Mouse (Mus musculus) hindbrain, embryonic 14.5 days (tissue): ENCODE data around the gene Shmt2. TPM values are rescaled to one million over a fixed set of nuclear protein-coding genes. Genes with fewer than 3 reads are reported as not detected.

Experiments
- ATAC-seq: fragments of 200-750 bp; cut with Nextera tagmentation; 2 replicates; pipeline ENCODE4 v1.8.0; 2017; ENCODE audit warnings: moderate number of reproducible peaks, mild to moderate bottlenecking, moderate TSS enrichment, moderate library complexity; ENCODE audit not compliant: low FRiP score
- DNase-seq: peaks from one replicate; pipeline ENCODE4 v3.0.0-alpha.2; 2015; ENCODE audit warnings: low spot score
- H3K27ac ChIP-seq: fragments of 300-500 bp; sonication (generic); 2 replicates; pipeline ENCODE4 v1.5.1; 2014; ENCODE audit warnings: mild to moderate bottlenecking, moderate library complexity
- H3K27me3 ChIP-seq: fragments of 300-500 bp; sonication (generic); 2 replicates; pipeline ENCODE4 v1.6.1; 2014; ENCODE audit warnings: mild to moderate bottlenecking, low read length, mixed read lengths; ENCODE audit not compliant: control insufficient read depth, insufficient read depth
- H3K36me3 ChIP-seq: fragments of 300-500 bp; sonication (generic); replicated peaks from 2 replicates; pipeline ENCODE4 v1.6.1; 2014; ENCODE audit not compliant: control insufficient read depth, insufficient read depth
- H3K4me1 ChIP-seq: fragments of 300-500 bp; sonication (generic); replicated peaks from 2 replicates; pipeline ENCODE4 v1.6.1; 2014; ENCODE audit warnings: antibody characterized with exemption, low read length, mixed read lengths; ENCODE audit not compliant: control insufficient read depth, insufficient read depth
- H3K4me2 ChIP-seq: fragments of 300-500 bp; sonication (generic); replicated peaks from 2 replicates; pipeline ENCODE4 v1.6.1; 2014; ENCODE audit warnings: mild to moderate bottlenecking, moderate library complexity
- H3K4me3 ChIP-seq: fragments of 300-500 bp; sonication (generic); replicated peaks from 2 replicates; pipeline ENCODE4 v1.5.1; 2014; ENCODE audit warnings: mild to moderate bottlenecking, low read length
- H3K9ac ChIP-seq: fragments of 300-500 bp; sonication (generic); 2 replicates; pipeline ENCODE4 v1.6.1; 2014
- H3K9me3 ChIP-seq: fragments of 300-500 bp; sonication (generic); 2 replicates; pipeline ENCODE4 v1.6.1; 2016; ENCODE audit warnings: low read length; ENCODE audit not compliant: control insufficient read depth
- WGBS: fragments of 180-500 bp; shearing (Covaris S2); extraction: QIAGEN DNeasy Blood & Tissue Kit; methylation state at CpG from one replicate; pipeline ENCODE4 v1.1.7; 2014; 5-methylcytosine and 5-hydroxymethylcytosine counted together
- polyA plus RNA-seq: library from polyadenylated mRNA; unstranded; fragments of >200 nt; fragmentation: Nextera tagmentation; extraction: Ambion mirVana; gene quantifications from 2 replicates; pipeline ENCODE4 v1.2.1, GENCODE M21; 2014

The Shmt2 gene
- polyA plus RNA-seq, 1 experiment from 2014 or later, result 45.6 TPM

DNA sequence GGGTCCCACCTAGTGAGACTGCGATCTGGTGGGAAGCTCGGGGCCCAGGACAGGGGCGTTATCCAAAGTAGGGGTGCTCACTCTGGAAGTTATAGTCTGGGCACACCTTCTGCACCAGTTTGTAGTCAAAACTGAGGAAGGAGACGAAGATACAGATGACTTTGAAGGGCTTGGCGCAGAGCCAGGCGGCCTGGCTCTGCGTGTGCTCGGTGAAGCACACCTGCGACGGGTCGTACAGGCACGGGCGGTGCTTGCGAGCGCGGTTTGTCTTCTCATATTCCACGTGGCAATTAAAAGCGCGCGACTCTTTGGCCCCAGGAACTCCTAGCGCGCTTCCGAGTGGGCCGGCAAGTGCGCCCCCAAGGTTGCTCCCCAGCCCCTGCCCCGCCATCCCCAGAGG is 3.8 kb upstream of the Shmt2 start:
- Histone ChIP-seq H3K4me2 (peak overlapping the region; percentile 84), H3K27ac (peak overlapping the region; percentile 86), H3K4me1 (peaks cover 77% of the 10 kb centered on the region), H3K9me3 (no peaks in the 10 kb centered on the region), H3K4me3 (peak overlapping the region; percentile 65), H3K9ac (peak overlapping the region; percentile 81), H3K27me3 (peaks cover 43% of the 10 kb centered on the region), H3K36me3 (no peaks in the 10 kb centered on the region)
- DNase-seq (no peak), ATAC-seq (no peak)
- 3% methylated on average over 26 of the region's 26 CpGs for WGBS

DNA sequence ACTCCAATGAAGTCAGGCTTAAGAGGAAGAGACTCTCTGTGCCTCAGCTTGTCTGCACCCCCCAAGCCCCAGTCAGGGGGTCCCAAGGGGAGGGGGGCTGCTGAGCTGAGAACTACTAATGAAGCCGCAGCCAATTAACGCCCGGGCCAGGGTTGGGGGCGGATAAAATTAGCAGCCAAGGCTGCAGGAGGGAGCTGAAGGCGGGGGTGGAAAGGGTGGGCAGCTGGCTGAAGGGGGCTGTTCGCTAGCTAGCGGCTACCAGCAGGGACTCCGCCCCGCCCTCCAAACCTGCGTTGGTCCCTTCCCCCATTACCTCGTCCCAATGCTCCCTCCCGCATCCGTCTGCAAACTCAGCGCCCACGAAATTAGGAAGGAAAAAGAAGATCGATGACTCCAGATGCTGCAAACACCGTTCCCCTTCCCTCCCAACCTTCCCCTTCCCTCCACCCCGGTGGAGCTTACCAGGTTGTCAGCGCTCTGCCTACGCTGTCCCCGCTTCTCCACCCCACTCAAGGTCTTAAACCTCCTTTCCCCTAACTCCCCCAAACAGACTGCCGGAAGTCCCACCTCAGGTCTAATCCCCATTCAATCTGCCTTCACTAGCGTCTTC is 2.5 kb upstream of the Shmt2 start:
- peaks cover 64% of the 10 kb centered on the region for H3K4me1 ChIP-seq
- no peak overlapping the region for H3K4me3 ChIP-seq
- peak overlapping the region; percentile 84 for H3K4me2 ChIP-seq
- peaks cover 38% of the 10 kb centered on the region for H3K27me3 ChIP-seq
- H3K36me3 ChIP-seq, result no peaks in the 10 kb centered on the region
- H3K27ac ChIP-seq, result peak overlapping the region; percentile 86
- no peak for ATAC-seq
- 3% methylated on average over 23 of the region's 23 CpGs for WGBS
- DNase-seq, result no peak
- H3K9me3 ChIP-seq, result no peaks in the 10 kb centered on the region
- no peak overlapping the region for H3K9ac ChIP-seq

DNA sequence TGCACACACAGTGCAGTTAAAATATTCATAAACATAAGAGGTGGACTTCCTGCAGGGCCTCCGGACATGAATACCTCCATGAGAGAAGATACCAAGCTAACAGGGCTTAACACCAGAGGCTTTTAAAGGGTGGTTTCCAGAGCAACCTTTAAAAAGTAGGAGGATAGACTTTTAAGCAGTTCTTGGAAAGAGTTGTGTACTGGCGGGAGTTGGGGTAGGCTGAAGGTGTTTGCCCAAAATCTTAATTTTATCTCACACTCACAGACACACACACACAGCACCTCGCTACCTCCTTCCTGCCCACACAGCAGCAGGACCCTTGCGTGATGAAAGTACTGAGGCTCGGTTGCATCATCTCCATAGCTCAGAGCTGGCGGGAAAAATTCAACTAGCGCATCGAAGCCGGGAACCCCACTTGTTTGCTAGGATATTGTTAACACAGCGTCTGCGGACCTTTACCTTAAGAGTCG is 598 bp downstream of the Shmt2 start:
- H3K27ac ChIP-seq, result no peak overlapping the region
- no peaks in the 10 kb centered on the region for H3K9me3 ChIP-seq
- WGBS, result 13% methylated on average over 12 of the region's 12 CpGs
- ATAC-seq (no peak), DNase-seq (no peak)
- H3K27me3 ChIP-seq, result peaks cover 18% of the 10 kb centered on the region
- H3K4me1 ChIP-seq, result peaks cover 41% of the 10 kb centered on the region
- peak overlapping the region; percentile 77 for H3K4me2 ChIP-seq
- peak overlapping the region; percentile 50 for H3K9ac ChIP-seq
- H3K36me3 ChIP-seq, result peaks cover 11% of the 10 kb centered on the region; the same call in 1 of the 2 replicates
- peak overlapping the region; percentile 39 for H3K4me3 ChIP-seq

DNA sequence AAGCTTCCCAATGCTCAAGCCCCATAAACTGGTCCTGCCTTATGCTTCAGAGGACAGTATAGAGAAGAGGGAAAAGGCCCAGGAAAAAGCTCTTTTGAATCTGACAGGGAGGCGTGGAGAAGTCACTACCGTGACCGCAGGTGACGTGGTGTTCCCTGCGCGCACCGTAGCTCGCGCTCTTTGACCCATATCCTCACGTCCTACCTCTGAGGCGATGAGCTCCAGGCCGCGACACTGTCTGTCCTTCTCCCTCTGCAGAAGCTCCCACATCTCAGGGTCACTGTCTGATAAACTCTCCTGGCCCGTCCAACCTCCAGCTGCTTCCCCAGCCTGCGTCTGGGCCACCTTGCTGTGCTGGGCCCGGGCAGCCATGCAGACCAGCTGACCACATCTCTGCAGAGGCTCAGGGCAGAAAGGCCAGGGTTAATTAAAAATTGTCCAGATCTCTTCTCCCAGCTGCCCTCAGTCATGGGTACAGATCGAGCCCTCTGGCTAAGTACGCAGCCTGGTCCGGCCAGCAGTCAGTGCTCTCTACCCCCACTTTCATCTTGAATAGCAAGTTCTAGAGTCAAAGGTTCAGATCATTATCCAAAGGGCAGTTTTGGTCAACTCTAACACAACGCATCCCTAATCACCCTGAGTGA is 1.4 kb downstream of the Shmt2 start:
- peaks cover 11% of the 10 kb centered on the region; the same call in 1 of the 2 replicates for H3K36me3 ChIP-seq
- no peak overlapping the region for H3K27ac ChIP-seq
- no peak overlapping the region for H3K9ac ChIP-seq
- peaks cover 10% of the 10 kb centered on the region; the same call in 1 of the 2 replicates for H3K27me3 ChIP-seq
- H3K4me3 ChIP-seq, result no peak overlapping the region
- 80% methylated on average over 20 of the region's 20 CpGs for WGBS
- peaks cover 40% of the 10 kb centered on the region for H3K4me1 ChIP-seq
- no peak for ATAC-seq
- no peak for DNase-seq
- H3K9me3 ChIP-seq, result no peaks in the 10 kb centered on the region
- H3K4me2 ChIP-seq, result peak overlapping the region; percentile 77

DNA sequence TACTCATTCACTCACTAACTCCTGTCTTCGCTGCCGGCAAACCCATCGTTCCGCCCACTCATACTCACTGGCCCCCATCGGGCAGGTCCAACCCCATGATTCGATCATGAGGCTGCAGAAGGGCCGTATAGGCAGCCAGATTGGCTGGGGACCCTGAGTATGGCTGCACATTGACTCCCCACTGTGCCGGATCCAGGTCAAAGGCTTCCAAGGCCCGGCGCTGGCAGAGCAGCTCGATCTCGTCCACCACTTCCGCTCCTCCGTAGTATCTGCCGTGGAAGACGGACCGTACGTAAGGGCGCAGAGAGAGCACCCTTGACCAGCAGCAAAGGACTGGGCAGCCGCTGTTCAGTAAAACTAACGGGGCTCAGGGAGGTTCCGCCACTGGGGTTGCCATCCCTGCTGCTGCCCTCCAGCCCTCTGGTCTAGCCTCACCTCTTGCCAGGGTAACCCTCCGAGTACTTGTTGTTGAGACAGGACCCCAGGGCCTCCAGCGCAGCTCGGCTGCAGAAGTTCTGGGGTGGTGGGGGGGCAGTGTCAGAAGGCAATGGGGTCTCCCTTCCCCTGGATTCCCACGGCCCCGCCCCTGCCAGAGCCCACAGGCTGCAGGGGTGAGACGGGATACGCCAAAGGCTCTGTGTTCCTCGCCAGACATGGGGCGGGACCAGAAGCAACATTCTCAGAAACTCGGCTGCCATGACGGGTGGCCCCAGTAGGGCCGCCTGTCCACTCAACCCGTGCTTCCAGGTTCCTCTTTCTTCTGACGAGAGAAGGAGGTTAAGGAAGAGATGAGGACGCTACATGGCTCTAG is 2.1 kb downstream of the Shmt2 start:
- Histone ChIP-seq H3K4me3 (no peak overlapping the region), H3K27me3 (peaks cover 7% of the 10 kb centered on the region; the same call in 1 of the 2 replicates), H3K36me3 (peaks cover 11% of the 10 kb centered on the region; the same call in 1 of the 2 replicates), H3K4me2 (no peak overlapping the region), H3K9ac (no peak overlapping the region), H3K9me3 (no peaks in the 10 kb centered on the region), H3K27ac (no peak overlapping the region), H3K4me1 (peaks cover 37% of the 10 kb centered on the region)
- no peak for ATAC-seq
- 90% methylated on average over 37 of the region's 37 CpGs for WGBS
- DNase-seq, result no peak

DNA sequence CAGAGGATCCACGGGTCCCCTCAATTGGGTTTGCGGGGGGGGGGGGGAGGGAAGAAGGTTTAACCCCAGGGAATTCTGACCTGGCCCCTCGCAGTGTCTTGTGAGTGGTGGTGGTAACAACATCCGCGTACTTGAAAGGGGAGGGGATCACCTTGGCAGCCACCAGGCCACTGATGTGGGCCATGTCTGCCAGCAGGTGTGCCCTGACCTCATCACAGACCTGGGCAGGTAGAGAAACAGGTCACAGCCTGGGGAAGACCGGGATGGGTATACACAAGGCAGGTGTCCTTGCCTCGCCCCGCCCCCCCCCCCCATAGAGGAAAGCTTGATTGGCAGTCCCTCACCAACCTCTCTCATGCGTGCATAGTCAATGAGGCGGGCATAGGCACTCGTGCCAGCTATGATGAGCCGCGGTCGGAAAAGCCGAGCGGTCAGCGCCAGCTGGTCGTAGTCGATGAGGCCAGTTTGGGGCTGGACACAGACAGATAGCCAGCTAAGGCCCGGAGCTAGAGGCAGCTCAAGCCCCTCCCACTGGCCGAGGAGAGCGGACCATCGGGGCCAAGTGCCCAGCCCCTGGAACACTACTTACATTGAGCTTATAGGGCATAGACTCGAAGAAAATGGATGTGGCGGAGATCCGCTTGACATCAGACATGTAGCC is 3.1 kb downstream of the Shmt2 start:
- WGBS, result 91% methylated on average over 23 of the region's 26 CpGs
- no peak overlapping the region for H3K9ac ChIP-seq
- H3K4me3 ChIP-seq, result no peak overlapping the region
- H3K36me3 ChIP-seq, result peaks cover 11% of the 10 kb centered on the region; the same call in 1 of the 2 replicates
- no peak overlapping the region for H3K27ac ChIP-seq
- no peak for ATAC-seq
- H3K9me3 ChIP-seq, result no peaks in the 10 kb centered on the region
- no peak for DNase-seq
- no peak overlapping the region for H3K4me2 ChIP-seq
- 0 out of 2 replicates have a peak, but pooled peaks cover 5% of the 10 kb centered on the region for H3K27me3 ChIP-seq
- H3K4me1 ChIP-seq, result peaks cover 28% of the 10 kb centered on the region

DNA sequence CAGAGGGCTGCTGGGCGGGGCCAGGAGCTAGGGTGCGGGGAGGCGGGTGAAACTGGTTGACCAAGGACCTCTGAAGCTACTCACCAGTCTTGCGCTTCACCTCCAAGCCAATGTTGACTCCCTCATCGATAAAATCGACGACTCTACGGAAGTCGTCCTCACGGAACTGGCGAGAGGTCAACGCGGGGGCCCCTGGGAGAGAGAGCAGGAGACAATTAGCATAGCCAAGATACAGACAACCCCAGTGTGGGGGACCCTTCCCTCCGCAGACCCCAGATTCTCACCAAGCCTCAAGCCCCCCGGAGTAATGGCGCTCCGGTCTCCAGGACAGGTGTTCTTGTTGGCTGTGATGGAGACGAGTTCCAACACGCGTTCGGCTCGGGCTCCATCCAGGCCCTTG is 4.3 kb downstream of the Shmt2 start:
- Histone ChIP-seq H3K27me3 (no peaks in the 10 kb centered on the region), H3K4me1 (peaks cover 39% of the 10 kb centered on the region), H3K9ac (no peak overlapping the region), H3K4me2 (no peak overlapping the region), H3K27ac (no peak overlapping the region), H3K36me3 (peaks cover 11% of the 10 kb centered on the region; the same call in 1 of the 2 replicates), H3K4me3 (no peak overlapping the region), H3K9me3 (no peaks in the 10 kb centered on the region)
- no peak for DNase-seq
- 91% methylated on average over 22 of the region's 22 CpGs for WGBS
- no peak for ATAC-seq

DNA sequence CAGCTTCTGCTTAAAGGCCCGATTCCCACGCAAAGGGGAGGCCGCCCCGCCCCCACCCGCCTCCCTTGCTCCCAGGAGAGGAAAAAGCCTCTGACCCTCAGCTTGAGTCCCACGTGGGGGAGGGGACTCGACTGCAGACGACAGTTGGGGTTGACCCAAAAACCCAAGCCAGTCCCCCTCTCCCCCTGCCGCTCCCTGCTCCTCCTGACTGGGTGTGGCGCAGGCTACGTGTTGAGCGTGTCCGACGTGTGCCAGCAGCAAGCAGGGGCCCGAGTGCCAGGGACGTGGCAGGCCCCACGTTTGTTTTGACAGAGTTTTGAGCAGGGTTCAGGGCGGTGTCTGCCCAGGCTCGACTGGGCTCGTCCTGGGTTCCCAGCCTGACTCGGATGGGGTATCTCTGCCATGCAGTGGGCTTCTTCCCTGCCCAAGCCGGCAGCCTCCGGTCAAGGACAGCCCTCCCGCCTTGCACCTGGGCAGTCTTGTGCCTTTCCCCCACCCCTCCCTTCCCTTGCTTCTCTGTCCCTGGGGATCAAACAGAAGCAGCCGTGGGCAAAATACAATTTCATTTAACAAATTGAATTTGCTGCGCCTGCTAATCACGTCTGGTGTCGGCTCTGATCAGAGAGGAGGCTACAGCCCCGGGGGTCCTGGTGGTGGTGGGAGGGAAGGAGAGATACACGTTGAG is 5.5 kb downstream of the Shmt2 start:
- Histone ChIP-seq H3K4me3 (no peak overlapping the region), H3K27me3 (no peaks in the 10 kb centered on the region), H3K9me3 (no peaks in the 10 kb centered on the region), H3K4me2 (peak overlapping the region; percentile 13; the same call in 1 of the 2 replicates), H3K36me3 (peaks cover 11% of the 10 kb centered on the region; the same call in 1 of the 2 replicates), H3K27ac (no peak overlapping the region), H3K4me1 (peaks cover 47% of the 10 kb centered on the region), H3K9ac (no peak overlapping the region)
- DNase-seq (no peak), ATAC-seq (no peak)
- WGBS, result 5% methylated on average over 30 of the region's 30 CpGs
